Mouse (Mus musculus) liver, embryonic 12.5 days (tissue): ENCODE results near the gene Ccdc89. TPM values are rescaled to one million over a fixed set of nuclear protein-coding genes. Genes with fewer than 3 reads are reported as not detected.

ENCODE experiments used
- ATAC-seq: fragments of 200-750 bp; cut with Nextera tagmentation; 2 replicates; pipeline ENCODE4 v1.8.0; 2017; ENCODE audit warnings: moderate number of reproducible peaks, mild to moderate bottlenecking, moderate library complexity
- H3K27ac ChIP-seq: fragments of 300-500 bp; sonication (generic); 2 replicates; pipeline ENCODE4 v1.5.1; 2016; ENCODE audit warnings: mild to moderate bottlenecking
- H3K27me3 ChIP-seq: fragments of 300-500 bp; sonication (generic); replicated peaks from 2 replicates; pipeline ENCODE4 v1.6.1; 2016; ENCODE audit warnings: mild to moderate bottlenecking, moderate library complexity
- H3K36me3 ChIP-seq: fragments of 300-500 bp; sonication (generic); 2 replicates; pipeline ENCODE4 v1.6.1; 2016; ENCODE audit warnings: mild to moderate bottlenecking, moderate library complexity
- H3K4me1 ChIP-seq: fragments of 300-500 bp; sonication (generic); 2 replicates; pipeline ENCODE4 v1.6.1; 2016
- H3K4me2 ChIP-seq: fragments of 300-500 bp; sonication (generic); 2 replicates; pipeline ENCODE4 v1.6.1; 2016; ENCODE audit warnings: mild to moderate bottlenecking, moderate library complexity
- H3K4me3 ChIP-seq: fragments of 300-500 bp; sonication (generic); 2 replicates; pipeline ENCODE4 v1.5.1; 2016; ENCODE audit warnings: mild to moderate bottlenecking, moderate library complexity
- H3K9ac ChIP-seq: fragments of 300-500 bp; sonication (generic); 2 replicates; pipeline ENCODE4 v1.6.1; 2016; ENCODE audit warnings: mild to moderate bottlenecking, moderate library complexity
- H3K9me3 ChIP-seq: fragments of 300-500 bp; sonication (generic); replicated peaks from 2 replicates; pipeline ENCODE4 v1.6.1; 2016; ENCODE audit warnings: mild to moderate bottlenecking, moderate library complexity
- WGBS: fragments of 180-500 bp; shearing (Covaris S2); methylation state at CpG from one replicate; pipeline ENCODE4 v1.1.7; 2016; ENCODE audit not compliant: insufficient replicate concordance; 5-methylcytosine and 5-hydroxymethylcytosine counted together
- polyA plus RNA-seq: library from polyadenylated mRNA; unstranded; fragments of >200 nt; fragmentation: Nextera tagmentation; extraction: Ambion mirVana; gene quantifications from 2 replicates; pipeline ENCODE4 v1.2.1, GENCODE M21; 2016

Gene Ccdc89
- polyA plus RNA-seq, result 0.26 and 0.41 TPM in 2 replicates

GRCm38 (mm10) chr7:90426020-90427001 is at the start of gene Ccdc89:
Gene Ccdc89, plus strand, starts transcription at chr7:90426577.
- peaks cover 8% of the 10 kb centered on the region; the same call in 1 of the 2 replicates for H3K27me3 ChIP-seq
- no peaks in the 10 kb centered on the region for H3K4me1 ChIP-seq
- peak within 1 kb of the TSS; percentile 56 for H3K4me2 ChIP-seq
- no peaks in the 10 kb centered on the region for H3K9me3 ChIP-seq
- peak within 1 kb of the TSS; percentile 31 for H3K4me3 ChIP-seq
- H3K27ac ChIP-seq, result no peak within 1 kb of the TSS
- H3K36me3 ChIP-seq, result no peaks in the 10 kb centered on the region
- no peak within 1 kb of the TSS; the same call in 1 of the 2 replicates for H3K9ac ChIP-seq
- WGBS, result 20% methylated on average over 29 of the region's 29 CpGs
- ATAC-seq, result peak; percentile 84

- WGBS, result 74% methylated on average over 2 of the region's 2 CpGs
- Histone ChIP-seq H3K27me3 (no peaks in the 10 kb centered on the region; the same call in 1 of the 2 replicates), H3K9ac (no peak overlapping the region), H3K27ac (no peak overlapping the region), H3K4me2 (no peak overlapping the region), H3K4me1 (no peaks in the 10 kb centered on the region), H3K4me3 (no peak overlapping the region), H3K9me3 (no peaks in the 10 kb centered on the region), H3K36me3 (no peaks in the 10 kb centered on the region)
- ATAC-seq, result no peak
Observed at GRCm38 (mm10) chr7:90384411-90384810, 42.0 kb upstream of the Ccdc89 start.

- no peaks in the 10 kb centered on the region for H3K36me3 ChIP-seq
- no peak overlapping the region for H3K4me3 ChIP-seq
- no peak overlapping the region for H3K4me2 ChIP-seq
- whole genome bisulfite sequencing, result 19% methylated on average over 8 of the region's 8 CpGs
- no peaks in the 10 kb centered on the region; the same call in 1 of the 2 replicates for H3K27me3 ChIP-seq
- no peaks in the 10 kb centered on the region for H3K9me3 ChIP-seq
- H3K4me1 ChIP-seq, result no peaks in the 10 kb centered on the region
- no peak overlapping the region for H3K27ac ChIP-seq
- no peak for ATAC-seq
- no peak overlapping the region for H3K9ac ChIP-seq
Observed at GRCm38 (mm10) chr7:90386885-90387459, 39.4 kb upstream of the Ccdc89 start.

- no peaks in the 10 kb centered on the region; the same call in 1 of the 2 replicates for H3K27me3 ChIP-seq
- H3K4me2 ChIP-seq, result no peak overlapping the region
- H3K36me3 ChIP-seq, result no peaks in the 10 kb centered on the region
- H3K27ac ChIP-seq, result no peak overlapping the region
- no peak overlapping the region for H3K9ac ChIP-seq
- no peaks in the 10 kb centered on the region for H3K9me3 ChIP-seq
- no peak overlapping the region for H3K4me3 ChIP-seq
- ATAC-seq, result no peak
- WGBS, result 51% methylated on average over 3 of the region's 3 CpGs
- H3K4me1 ChIP-seq, result no peaks in the 10 kb centered on the region
Observed at GRCm38 (mm10) chr7:90389765-90390164, 36.6 kb upstream of the Ccdc89 start.

GRCm38 (mm10) chr7:90395073-90395472 is 31.3 kb upstream of the Ccdc89 start:
- Histone ChIP-seq H3K4me2 (no peak overlapping the region), H3K27ac (no peak overlapping the region), H3K9ac (no peak overlapping the region), H3K4me3 (no peak overlapping the region), H3K9me3 (no peaks in the 10 kb centered on the region), H3K27me3 (no peaks in the 10 kb centered on the region), H3K36me3 (no peaks in the 10 kb centered on the region), H3K4me1 (no peaks in the 10 kb centered on the region)
- 43% methylated on average over 4 of the region's 4 CpGs for whole genome bisulfite sequencing
- no peak for ATAC-seq

GRCm38 (mm10) chr7:90395928-90396327 is 30.4 kb upstream of the Ccdc89 start:
- Histone ChIP-seq H3K9me3 (no peaks in the 10 kb centered on the region), H3K27me3 (no peaks in the 10 kb centered on the region), H3K4me2 (no peak overlapping the region), H3K4me1 (no peaks in the 10 kb centered on the region), H3K27ac (no peak overlapping the region), H3K4me3 (no peak overlapping the region), H3K36me3 (no peaks in the 10 kb centered on the region), H3K9ac (no peak overlapping the region)
- ATAC-seq, result no peak
- WGBS, result 58% methylated on average over 5 of the region's 5 CpGs

- Histone ChIP-seq H3K36me3 (no peaks in the 10 kb centered on the region), H3K4me1 (no peaks in the 10 kb centered on the region), H3K27me3 (no peaks in the 10 kb centered on the region), H3K27ac (no peak overlapping the region), H3K4me3 (no peak overlapping the region), H3K9ac (no peak overlapping the region), H3K4me2 (no peak overlapping the region), H3K9me3 (no peaks in the 10 kb centered on the region)
- ATAC-seq, result no peak
- 24% methylated on average over 3 of the region's 3 CpGs for WGBS
Observed at GRCm38 (mm10) chr7:90409934-90410333, 16.4 kb upstream of the Ccdc89 start.

GRCm38 (mm10) chr7:90427006-90427405 is 629 bp downstream of the Ccdc89 start:
- no peak for ATAC-seq
- no peaks in the 10 kb centered on the region for H3K4me1 ChIP-seq
- no peak overlapping the region for H3K27ac ChIP-seq
- H3K9me3 ChIP-seq, result no peaks in the 10 kb centered on the region
- no peak overlapping the region; the same call in 1 of the 2 replicates for H3K9ac ChIP-seq
- WGBS, result 45% methylated on average over 9 of the region's 9 CpGs
- H3K27me3 ChIP-seq, result peaks cover 8% of the 10 kb centered on the region; the same call in 1 of the 2 replicates
- H3K36me3 ChIP-seq, result no peaks in the 10 kb centered on the region
- H3K4me2 ChIP-seq, result peak overlapping the region; percentile 56
- H3K4me3 ChIP-seq, result no peak overlapping the region

- Histone ChIP-seq H3K4me1 (no peaks in the 10 kb centered on the region), H3K4me2 (no peak overlapping the region), H3K27ac (no peak overlapping the region), H3K9ac (no peak overlapping the region), H3K4me3 (no peak overlapping the region), H3K36me3 (no peaks in the 10 kb centered on the region), H3K27me3 (peaks cover 2% of the 10 kb centered on the region; the same call in 1 of the 2 replicates), H3K9me3 (no peaks in the 10 kb centered on the region)
- ATAC-seq, result no peak
Observed at GRCm38 (mm10) chr7:90432221-90432620, 5.8 kb downstream of the Ccdc89 start.

- WGBS, result 81% methylated on average over 4 of the region's 4 CpGs
Observed at GRCm38 (mm10) chr7:90440044-90440443, 13.7 kb downstream of the Ccdc89 start.

GRCm38 (mm10) chr7:90442070-90442469 is 15.7 kb downstream of the Ccdc89 start:
- no peaks in the 10 kb centered on the region for H3K27me3 ChIP-seq
- H3K9ac ChIP-seq, result peak overlapping the region; percentile 99
- peaks cover 4% of the 10 kb centered on the region; the same call in 1 of the 2 replicates for H3K4me1 ChIP-seq
- H3K4me2 ChIP-seq, result peak overlapping the region; percentile 87
- H3K4me3 ChIP-seq, result peak overlapping the region; percentile 98
- no peak for ATAC-seq
- no peaks in the 10 kb centered on the region for H3K9me3 ChIP-seq
- peak overlapping the region; percentile 78 for H3K27ac ChIP-seq
- H3K36me3 ChIP-seq, result peaks cover 8% of the 10 kb centered on the region
- 15% methylated on average over 4 of the region's 4 CpGs for WGBS

More at GRCm38 (mm10) chr7:90440044-90440443, 13.7 kb downstream of the Ccdc89 start:
- no peak for ATAC-seq
- no peak overlapping the region for H3K4me2 ChIP-seq
- H3K27ac ChIP-seq, result no peak overlapping the region
- no peaks in the 10 kb centered on the region for H3K27me3 ChIP-seq
- H3K36me3 ChIP-seq, result 0 out of 2 replicates have a peak, but pooled peaks cover 3% of the 10 kb centered on the region
- no peak overlapping the region for H3K9ac ChIP-seq
- no peaks in the 10 kb centered on the region for H3K4me1 ChIP-seq
- no peak overlapping the region for H3K4me3 ChIP-seq
- H3K9me3 ChIP-seq, result no peaks in the 10 kb centered on the region

- Histone ChIP-seq H3K4me3 (peak within 1 kb of the TSS; percentile 98), H3K4me1 (peaks cover 6% of the 10 kb centered on the region; the same call in 1 of the 2 replicates), H3K27ac (peak within 1 kb of the TSS; percentile 95), H3K9ac (peak within 1 kb of the TSS; percentile 99), H3K27me3 (no peaks in the 10 kb centered on the region), H3K9me3 (no peaks in the 10 kb centered on the region), H3K4me2 (peak within 1 kb of the TSS; percentile 87), H3K36me3 (peaks cover 13% of the 10 kb centered on the region)
- ATAC-seq, result peak; percentile 92
- WGBS, result under 1% methylated on average over 52 of the region's 54 CpGs
Observed at GRCm38 (mm10) chr7:90442518-90443080, 16.2 kb downstream of the Ccdc89 start, which contains the start of gene Crebzf. Gene Crebzf, plus strand, starts transcription at chr7:90442729.
